Mouse (Mus musculus): ENCODE results near the gene H2al2a. TPM values are rescaled to one million over a fixed set of nuclear protein-coding genes. Genes with fewer than 3 reads are reported as not detected.
"Not testable (repeated sequence)": the region's sequence is repeated elsewhere in the genome, so short reads cannot be mapped to it uniquely, and the experiment has no call there.

The H2al2a gene
- polyA plus RNA-seq, 1 experiment from 2014 or later, result not detected

- ATAC-seq (ENCODE audit: insufficient read depth), result no peak
- no peak overlapping the region for H3K4me3 ChIP-seq (replicated peaks)
These were observed 23.9 kb downstream of the H2al2a start for GRCm38 (mm10) chr2:17972843-17973242.

GRCm38 (mm10) chr2:17971407-17971806 is 25.4 kb downstream of the H2al2a start:
- Histone ChIP-seq H3K4me1 (replicated peaks) (no peaks in the 10 kb centered on the region), H3K4me2 (no peak overlapping the region), H3K36me3 (replicated peaks) (no peaks in the 10 kb centered on the region), H3K9me3 (replicated peaks) (no peaks in the 10 kb centered on the region), H3K9ac (no peak overlapping the region), H3K27ac (replicated peaks) (no peak overlapping the region), H3K4me3 (replicated peaks) (no peak overlapping the region), H3K27me3 (no peaks in the 10 kb centered on the region)
- WGBS (ENCODE audit: insufficient replicate concordance), result 73% methylated on average over 6 of the region's 6 CpGs
- ATAC-seq (ENCODE audit: insufficient read depth), result no peak

More at GRCm38 (mm10) chr2:17972843-17973242, 23.9 kb downstream of the H2al2a start:
- no peak overlapping the region for H3K4me2 ChIP-seq
- no peaks in the 10 kb centered on the region for H3K27me3 ChIP-seq
- no peaks in the 10 kb centered on the region for H3K9me3 ChIP-seq (replicated peaks)
- H3K36me3 ChIP-seq (replicated peaks), result no peaks in the 10 kb centered on the region
- H3K27ac ChIP-seq (replicated peaks), result no peak overlapping the region
- 69% methylated on average over 2 of the region's 2 CpGs for WGBS (ENCODE audit: insufficient replicate concordance)
- H3K4me1 ChIP-seq (replicated peaks), result no peaks in the 10 kb centered on the region
- no peak overlapping the region for H3K9ac ChIP-seq

- H3K4me2 ChIP-seq, result no peak overlapping the region
- no peaks in the 10 kb centered on the region for H3K27me3 ChIP-seq
- H3K4me3 ChIP-seq (replicated peaks), result no peak overlapping the region
- H3K9me3 ChIP-seq (replicated peaks), result no peaks in the 10 kb centered on the region
- H3K4me1 ChIP-seq (replicated peaks), result no peaks in the 10 kb centered on the region
- no peak for ATAC-seq (ENCODE audit: insufficient read depth)
- H3K27ac ChIP-seq (replicated peaks), result no peak overlapping the region
- H3K9ac ChIP-seq, result no peak overlapping the region
- H3K36me3 ChIP-seq (replicated peaks), result no peaks in the 10 kb centered on the region
- WGBS (ENCODE audit: insufficient replicate concordance), result 33% methylated on average over 1 of the region's 1 CpGs
These were observed 26.1 kb downstream of the H2al2a start for GRCm38 (mm10) chr2:17970662-17971061.

- Histone ChIP-seq H3K9me3 (replicated peaks) (no peaks in the 10 kb centered on the region), H3K27ac (replicated peaks) (no peak overlapping the region), H3K4me3 (replicated peaks) (no peak overlapping the region), H3K4me2 (no peak overlapping the region), H3K4me1 (replicated peaks) (no peaks in the 10 kb centered on the region), H3K9ac (no peak overlapping the region), H3K27me3 (no peaks in the 10 kb centered on the region), H3K36me3 (replicated peaks) (no peaks in the 10 kb centered on the region)
- ATAC-seq (ENCODE audit: insufficient read depth), result no peak
These were observed 26.6 kb downstream of the H2al2a start for GRCm38 (mm10) chr2:17970187-17970586.

GRCm38 (mm10) chr2:17968571-17968970 is 28.2 kb downstream of the H2al2a start:
- no peak overlapping the region for H3K4me2 ChIP-seq
- no peak overlapping the region for H3K4me3 ChIP-seq (replicated peaks)
- WGBS (ENCODE audit: insufficient replicate concordance), result 50% methylated on average over 2 of the region's 2 CpGs
- ATAC-seq (ENCODE audit: insufficient read depth), result no peak
- H3K36me3 ChIP-seq (replicated peaks), result no peaks in the 10 kb centered on the region
- H3K9me3 ChIP-seq (replicated peaks), result no peaks in the 10 kb centered on the region
- no peaks in the 10 kb centered on the region for H3K27me3 ChIP-seq
- H3K4me1 ChIP-seq (replicated peaks), result no peaks in the 10 kb centered on the region
- no peak overlapping the region for H3K27ac ChIP-seq (replicated peaks)
- H3K9ac ChIP-seq, result no peak overlapping the region

GRCm38 (mm10) chr2:17968037-17968436 is 28.7 kb downstream of the H2al2a start:
- 67% methylated on average over 3 of the region's 3 CpGs for WGBS (ENCODE audit: insufficient replicate concordance)

GRCm38 (mm10) chr2:17959501-17959900 is 37.3 kb downstream of the H2al2a start:
- 74% methylated on average over 1 of the region's 1 CpGs for WGBS (ENCODE audit: insufficient replicate concordance)
- H3K27me3 ChIP-seq, result no peaks in the 10 kb centered on the region
- no peak overlapping the region for H3K4me2 ChIP-seq
- no peak overlapping the region for H3K4me3 ChIP-seq (replicated peaks)
- H3K9ac ChIP-seq, result no peak overlapping the region
- H3K4me1 ChIP-seq (replicated peaks), result no peaks in the 10 kb centered on the region
- no peak overlapping the region for H3K27ac ChIP-seq (replicated peaks)
- no peaks in the 10 kb centered on the region for H3K9me3 ChIP-seq (replicated peaks)
- no peaks in the 10 kb centered on the region for H3K36me3 ChIP-seq (replicated peaks)
- ATAC-seq (ENCODE audit: insufficient read depth), result no peak

More at GRCm38 (mm10) chr2:17968037-17968436, 28.7 kb downstream of the H2al2a start:
- H3K4me1 ChIP-seq (replicated peaks); H3K36me3 ChIP-seq (replicated peaks); H3K4me2 ChIP-seq; H3K27ac ChIP-seq (replicated peaks); H3K9me3 ChIP-seq (replicated peaks); H3K9ac ChIP-seq; ATAC-seq (ENCODE audit: insufficient read depth); H3K4me3 ChIP-seq (replicated peaks); H3K27me3 ChIP-seq: not testable (repeated sequence)

GRCm38 (mm10) chr2:17946875-17947274 is 49.9 kb downstream of the H2al2a start:
- Histone ChIP-seq H3K27ac (replicated peaks) (no peak overlapping the region), H3K9ac (no peak overlapping the region), H3K4me3 (replicated peaks) (no peak overlapping the region), H3K9me3 (replicated peaks) (no peaks in the 10 kb centered on the region), H3K4me2 (no peak overlapping the region), H3K36me3 (replicated peaks) (no peaks in the 10 kb centered on the region), H3K27me3 (no peaks in the 10 kb centered on the region), H3K4me1 (replicated peaks) (no peaks in the 10 kb centered on the region)
- no peak for ATAC-seq (ENCODE audit: insufficient read depth)
- 41% methylated on average over 3 of the region's 3 CpGs for WGBS (ENCODE audit: insufficient replicate concordance)

Other genes starting within 250 kb of the H2al2a start
- 1.3 and 1.4 TPM in 2 replicates for gene A930004D18Rik, start 40.8 kb upstream of the H2al2a start, polyA plus RNA-seq (2015; fragmentation: Nextera tagmentation; extraction: Ambion mirVana)
- gene Skida1, start 52.1 kb upstream of the H2al2a start, polyA plus RNA-seq (2015; fragmentation: Nextera tagmentation; extraction: Ambion mirVana), result 0.37 and 0.47 TPM in 2 replicates
- gene Mllt10, start 58.3 kb upstream of the H2al2a start, polyA plus RNA-seq (2015; fragmentation: Nextera tagmentation; extraction: Ambion mirVana), result 26.2 and 27.9 TPM in 2 replicates

Data from liver, embryonic 15.5 days (tissue).